Mouse (Mus musculus) hindbrain, embryonic 11.5 days (tissue): ENCODE results near the gene BC055324. TPM values are rescaled to one million over a fixed set of nuclear protein-coding genes. Genes with fewer than 3 reads are reported as not detected.

Source experiments
- ATAC-seq: fragments of 200-750 bp; cut with Nextera tagmentation; 2 replicates; pipeline ENCODE4 v1.8.0; 2017; ENCODE audit warnings: mild to moderate bottlenecking, moderate TSS enrichment, moderate library complexity; ENCODE audit not compliant: low FRiP score
- DNase-seq: peaks from one replicate; pipeline ENCODE4 v3.0.0-alpha.2; 2015; ENCODE audit warnings: low spot score
- H3K27ac ChIP-seq: fragments of 300-500 bp; sonication (generic); 2 replicates; pipeline ENCODE4 v1.5.1; 2014; ENCODE audit warnings: mild to moderate bottlenecking, low read depth, low read length
- H3K27me3 ChIP-seq: fragments of 300-500 bp; sonication (generic); 2 replicates; pipeline ENCODE4 v1.6.1; 2014; ENCODE audit warnings: mild to moderate bottlenecking, low read length, moderate library complexity, mixed read lengths; ENCODE audit not compliant: control insufficient read depth, insufficient read depth
- H3K36me3 ChIP-seq: fragments of 300-500 bp; sonication (generic); 2 replicates; pipeline ENCODE4 v1.6.1; 2014; ENCODE audit warnings: mild to moderate bottlenecking, low read length, moderate library complexity, mixed read lengths; ENCODE audit not compliant: control insufficient read depth, insufficient read depth
- H3K4me1 ChIP-seq: fragments of 300-500 bp; sonication (generic); replicated peaks from 2 replicates; pipeline ENCODE4 v1.6.1; 2014; ENCODE audit warnings: low read length, mixed read lengths; ENCODE audit not compliant: control insufficient read depth, insufficient read depth
- H3K4me2 ChIP-seq: fragments of 300-500 bp; sonication (generic); replicated peaks from 2 replicates; pipeline ENCODE4 v1.6.1; 2014; ENCODE audit warnings: mild to moderate bottlenecking, low read depth, low read length
- H3K4me3 ChIP-seq: fragments of 300-500 bp; sonication (generic); 2 replicates; pipeline ENCODE4 v1.5.1; 2014; ENCODE audit warnings: low read depth, low read length
- H3K9ac ChIP-seq: fragments of 300-500 bp; sonication (generic); 2 replicates; pipeline ENCODE4 v1.6.1; 2014; ENCODE audit warnings: low read depth, low read length
- H3K9me3 ChIP-seq: fragments of 300-500 bp; sonication (generic); 2 replicates; pipeline ENCODE4 v1.6.1; 2016; ENCODE audit warnings: low read length; ENCODE audit not compliant: control insufficient read depth
- WGBS: fragments of 180-500 bp; shearing (Covaris S2); extraction: QIAGEN DNeasy Blood & Tissue Kit; methylation state at CpG from one replicate; pipeline ENCODE4 v1.1.7; 2014; 5-methylcytosine and 5-hydroxymethylcytosine counted together
- polyA plus RNA-seq: library from polyadenylated mRNA; unstranded; fragments of >200 nt; fragmentation: Nextera tagmentation; extraction: Ambion mirVana; gene quantifications from 2 replicates; pipeline ENCODE4 v1.2.1, GENCODE M21; 2014

Gene BC055324
- polyA plus RNA-seq, 1 experiment from 2014 or later: 26.1 TPM

GRCm38 (mm10) chr1:163929636-163930457 is 64.7 kb downstream of the BC055324 start:
- peak overlapping the region; percentile 84 for H3K9ac ChIP-seq
- H3K4me2 ChIP-seq: peak overlapping the region; percentile 55
- under 1% methylated on average over 53 of the region's 77 CpGs for WGBS
- H3K4me3 ChIP-seq: peak overlapping the region; percentile 70
- H3K27me3 ChIP-seq: no peaks in the 10 kb centered on the region
- no peaks in the 10 kb centered on the region for H3K36me3 ChIP-seq
- peak; percentile 95 for DNase-seq
- no peaks in the 10 kb centered on the region for H3K4me1 ChIP-seq
- H3K27ac ChIP-seq: peak overlapping the region; percentile 79
- no peaks in the 10 kb centered on the region for H3K9me3 ChIP-seq
- peak; percentile 96 for ATAC-seq

- no peaks in the 10 kb centered on the region for H3K9me3 ChIP-seq
- WGBS: 78% methylated on average over 7 of the region's 7 CpGs
- H3K4me1 ChIP-seq: no peaks in the 10 kb centered on the region
- H3K4me2 ChIP-seq: peak within 1 kb of the TSS; percentile 55
- H3K9ac ChIP-seq: peak within 1 kb of the TSS; percentile 84
- ATAC-seq (no peak), DNase-seq (no peak)
- peak within 1 kb of the TSS; percentile 70 for H3K4me3 ChIP-seq
- H3K27ac ChIP-seq: peak within 1 kb of the TSS; percentile 79
- no peaks in the 10 kb centered on the region for H3K27me3 ChIP-seq
- no peaks in the 10 kb centered on the region for H3K36me3 ChIP-seq
Observed at GRCm38 (mm10) chr1:163928846-163929245, 65.8 kb downstream of the BC055324 start, which contains the start of gene Scyl3. Gene Scyl3, plus strand, starts transcription at chr1:163929100.

- H3K27me3 ChIP-seq: no peaks in the 10 kb centered on the region
- no peaks in the 10 kb centered on the region for H3K9me3 ChIP-seq
- no peak overlapping the region for H3K4me2 ChIP-seq
- no peaks in the 10 kb centered on the region for H3K36me3 ChIP-seq
- DNase-seq (no peak), ATAC-seq (no peak)
- H3K27ac ChIP-seq: no peak overlapping the region
- WGBS: 90% methylated on average over 8 of the region's 8 CpGs
- no peak overlapping the region for H3K9ac ChIP-seq
- no peaks in the 10 kb centered on the region for H3K4me1 ChIP-seq
- H3K4me3 ChIP-seq: no peak overlapping the region
Observed at GRCm38 (mm10) chr1:163924093-163924492, 70.5 kb downstream of the BC055324 start.

GRCm38 (mm10) chr1:163917349-163918160 is 77.0 kb downstream of the BC055324 start:
- 97% methylated on average over 5 of the region's 5 CpGs for WGBS

GRCm38 (mm10) chr1:163911981-163912380 is 82.6 kb downstream of the BC055324 start:
- WGBS: 91% methylated on average over 11 of the region's 11 CpGs
- DNase-seq: no peak
- no peak for ATAC-seq

More at GRCm38 (mm10) chr1:163917349-163918160, 77.0 kb downstream of the BC055324 start:
- H3K4me1 ChIP-seq: no peaks in the 10 kb centered on the region
- H3K4me2 ChIP-seq: no peak overlapping the region
- H3K27ac ChIP-seq: no peak overlapping the region
- no peaks in the 10 kb centered on the region for H3K36me3 ChIP-seq
- no peaks in the 10 kb centered on the region for H3K27me3 ChIP-seq
- H3K9ac ChIP-seq: no peak overlapping the region
- DNase-seq: no peak
- H3K9me3 ChIP-seq: no peaks in the 10 kb centered on the region
- no peak for ATAC-seq
- H3K4me3 ChIP-seq: no peak overlapping the region

GRCm38 (mm10) chr1:163910785-163911184 is 83.8 kb downstream of the BC055324 start:
- 96% methylated on average over 9 of the region's 9 CpGs for WGBS
- ATAC-seq (no peak), DNase-seq (no peak)
- no peaks in the 10 kb centered on the region for H3K27me3 ChIP-seq
- no peaks in the 10 kb centered on the region for H3K36me3 ChIP-seq
- no peak overlapping the region for H3K27ac ChIP-seq
- H3K4me3 ChIP-seq: no peak overlapping the region
- no peak overlapping the region for H3K4me2 ChIP-seq
- H3K9me3 ChIP-seq: no peaks in the 10 kb centered on the region
- no peak overlapping the region for H3K9ac ChIP-seq
- no peaks in the 10 kb centered on the region for H3K4me1 ChIP-seq

More at GRCm38 (mm10) chr1:163911981-163912380, 82.6 kb downstream of the BC055324 start:
- no peak overlapping the region for H3K4me2 ChIP-seq
- H3K27me3 ChIP-seq: no peaks in the 10 kb centered on the region
- no peaks in the 10 kb centered on the region for H3K36me3 ChIP-seq
- no peak overlapping the region for H3K4me3 ChIP-seq
- no peaks in the 10 kb centered on the region for H3K9me3 ChIP-seq
- H3K4me1 ChIP-seq: no peaks in the 10 kb centered on the region
- H3K9ac ChIP-seq: no peak overlapping the region
- no peak overlapping the region for H3K27ac ChIP-seq

GRCm38 (mm10) chr1:163910343-163910742 is 84.3 kb downstream of the BC055324 start:
- no peaks in the 10 kb centered on the region for H3K36me3 ChIP-seq
- no peak overlapping the region for H3K9ac ChIP-seq
- H3K27ac ChIP-seq: no peak overlapping the region
- H3K9me3 ChIP-seq: no peaks in the 10 kb centered on the region
- no peak overlapping the region for H3K4me3 ChIP-seq
- 19% methylated on average over 2 of the region's 2 CpGs for whole genome bisulfite sequencing
- ATAC-seq (no peak; the same call in 1 of the 2 replicates), DNase-seq (peak; percentile 69)
- H3K27me3 ChIP-seq: no peaks in the 10 kb centered on the region
- H3K4me2 ChIP-seq: no peak overlapping the region
- H3K4me1 ChIP-seq: no peaks in the 10 kb centered on the region

GRCm38 (mm10) chr1:163908389-163908788 is 86.2 kb downstream of the BC055324 start:
- no peak for DNase-seq
- Histone ChIP-seq H3K4me1 (no peaks in the 10 kb centered on the region), H3K36me3 (no peaks in the 10 kb centered on the region), H3K9ac (no peak overlapping the region), H3K9me3 (no peaks in the 10 kb centered on the region), H3K4me3 (no peak overlapping the region), H3K27ac (no peak overlapping the region), H3K4me2 (no peak overlapping the region), H3K27me3 (no peaks in the 10 kb centered on the region)
- peak; percentile 53; the same call in 1 of the 2 replicates for ATAC-seq
- WGBS: 74% methylated on average over 11 of the region's 11 CpGs
